Mouse (Mus musculus): Measurements from ENCODE around the gene Gm525. TPM values are rescaled to one million over a fixed set of nuclear protein-coding genes. Genes with fewer than 3 reads are reported as not detected.

Gene Gm525
- total RNA-seq, 1 experiment from 2014 or later: not detected

DNA sequence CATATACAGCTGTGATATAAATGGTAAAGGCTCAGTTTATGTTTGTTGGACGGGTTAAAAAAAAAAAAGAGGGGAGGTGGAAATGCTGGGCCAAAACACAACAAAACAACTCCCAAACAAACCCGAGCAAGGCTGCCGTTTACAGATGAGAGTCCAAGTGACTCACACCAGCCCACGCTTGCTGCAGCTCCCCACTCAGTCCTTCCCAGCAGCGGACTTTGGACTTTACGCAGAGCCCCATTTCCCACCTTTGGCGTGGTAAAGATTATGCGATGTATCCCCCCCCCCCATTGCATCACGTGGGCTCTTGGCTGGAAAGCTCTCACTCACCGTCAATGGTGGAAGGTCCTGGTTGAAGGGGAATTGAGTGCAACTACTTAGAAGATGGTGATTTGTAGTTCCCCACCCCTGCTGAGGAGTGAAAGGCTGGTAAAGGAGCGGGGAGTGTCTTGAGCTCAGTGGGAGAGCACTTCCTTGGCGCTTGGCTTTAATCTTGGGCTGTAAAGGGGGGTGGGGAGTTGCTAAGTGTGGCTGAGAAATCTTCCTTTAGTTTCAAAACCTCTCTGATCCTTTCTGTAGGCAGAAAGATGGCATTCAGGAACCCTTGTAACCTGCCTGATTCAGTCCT, 33.7 kb downstream of the Gm525 start:
- no peak for ATAC-seq (replicated peaks in 1 of 2; ENCODE audit: insufficient read depth in 1 of 2, low FRiP score in 2 of 2, low TSS enrichment in 1 of 2, low read depth in 1 of 2, poor library complexity in 2 of 2, severe bottlenecking in 2 of 2)

- no peak for ATAC-seq (replicated peaks in 1 of 2; ENCODE audit: insufficient read depth in 1 of 2, low FRiP score in 2 of 2, low TSS enrichment in 1 of 2, low read depth in 1 of 2, poor library complexity in 2 of 2, severe bottlenecking in 2 of 2)
These were observed 50.8 kb downstream of the Gm525 start for GRCm38 (mm10) chr11:89124411-89124810.

DNA sequence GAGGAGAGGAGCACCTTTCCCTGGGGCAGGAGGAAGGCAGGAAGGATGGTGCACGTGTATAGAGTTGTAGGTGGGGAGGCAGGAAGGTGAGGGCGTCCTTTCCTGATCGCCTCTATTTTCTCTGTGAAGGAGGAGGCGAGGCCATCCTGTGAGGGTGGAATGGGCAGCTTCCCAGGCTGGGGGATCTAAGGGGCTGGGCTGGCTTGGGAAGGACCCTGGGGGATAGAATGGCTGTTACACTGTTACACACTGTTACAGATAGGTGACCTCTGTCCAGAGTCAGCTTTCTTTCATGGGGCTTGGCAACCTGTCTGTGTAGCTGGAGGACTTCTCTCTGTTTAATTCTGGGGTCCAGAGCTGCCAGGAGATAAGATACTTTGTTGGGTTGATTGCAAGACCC, 57.2 kb downstream of the Gm525 start:
- ATAC-seq (replicated peaks in 1 of 2; ENCODE audit: insufficient read depth in 1 of 2, low FRiP score in 2 of 2, low TSS enrichment in 1 of 2, low read depth in 1 of 2, poor library complexity in 2 of 2, severe bottlenecking in 2 of 2): no peak

DNA sequence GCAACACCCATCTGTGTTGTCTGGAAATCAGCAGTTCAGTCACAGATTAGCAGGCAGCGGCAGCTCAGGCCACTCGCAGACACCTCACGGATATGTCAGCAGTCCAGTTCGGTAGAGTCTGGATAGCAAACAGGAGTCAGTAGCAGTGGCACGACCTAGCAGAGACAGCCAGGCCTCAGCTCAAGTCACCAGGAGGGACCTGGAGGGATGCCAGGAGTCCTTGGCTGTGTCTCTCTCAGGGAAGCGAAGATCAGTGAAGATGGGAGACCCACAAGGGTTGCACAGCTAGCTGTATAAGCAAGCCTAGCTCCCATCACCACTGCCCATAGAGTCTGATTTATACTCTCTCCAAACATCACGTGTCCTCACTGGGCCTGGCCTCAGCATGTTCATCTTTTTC, 58.8 kb downstream of the Gm525 start:
- ATAC-seq (replicated peaks in 1 of 2; ENCODE audit: insufficient read depth in 1 of 2, low FRiP score in 2 of 2, low TSS enrichment in 1 of 2, low read depth in 1 of 2, poor library complexity in 2 of 2, severe bottlenecking in 2 of 2): no peak

- ATAC-seq (replicated peaks in 1 of 2; ENCODE audit: insufficient read depth in 1 of 2, low FRiP score in 2 of 2, low TSS enrichment in 1 of 2, low read depth in 1 of 2, poor library complexity in 2 of 2, severe bottlenecking in 2 of 2): no peak
These were observed 60.6 kb downstream of the Gm525 start for GRCm38 (mm10) chr11:89134211-89134610.

GRCm38 (mm10) chr11:89137915-89138314, 64.3 kb downstream of the Gm525 start:
- ATAC-seq (replicated peaks in 1 of 2; ENCODE audit: insufficient read depth in 1 of 2, low FRiP score in 2 of 2, low TSS enrichment in 1 of 2, low read depth in 1 of 2, poor library complexity in 2 of 2, severe bottlenecking in 2 of 2): no peak

Other genes starting within 250 kb of the Gm525 start
- 16.7 and 22.4 TPM in 2 replicates for gene Akap1, start 209.3 kb upstream of the Gm525 start, total RNA-seq (2017)
- gene Scpep1, start 118.4 kb upstream of the Gm525 start, total RNA-seq (2017): 13.4 and 15.6 TPM in 2 replicates
- not detected in 2 replicates for gene Elobl, start 106.9 kb upstream of the Gm525 start, total RNA-seq (2017)
- 15.5 and 22.5 TPM in 2 replicates for gene Coil, start 103.6 kb upstream of the Gm525 start, total RNA-seq (2017)
- gene Trim25, start 74.5 kb upstream of the Gm525 start, total RNA-seq (2017): 26.1 and 36.6 TPM in 2 replicates
- gene Dgke, start 7.0 kb upstream of the Gm525 start, total RNA-seq (2017): 9.5 and 10.2 TPM in 2 replicates
- gene Nog, start 228.5 kb downstream of the Gm525 start, total RNA-seq (2017): 0.44 TPM in 1 of 2 replicates, not detected in the other